Mouse (Mus musculus): ENCODE measurements around the gene Fam83d. TPM values are rescaled to one million over a fixed set of nuclear protein-coding genes. Genes with fewer than 3 reads are reported as not detected.
A peak's percentile ranks its signal among the peaks of the same experiment; 100 is the strongest.

The Fam83d gene
- polyA plus RNA-seq, 1 experiment from 2014 or later = 55.1 TPM

DNA sequence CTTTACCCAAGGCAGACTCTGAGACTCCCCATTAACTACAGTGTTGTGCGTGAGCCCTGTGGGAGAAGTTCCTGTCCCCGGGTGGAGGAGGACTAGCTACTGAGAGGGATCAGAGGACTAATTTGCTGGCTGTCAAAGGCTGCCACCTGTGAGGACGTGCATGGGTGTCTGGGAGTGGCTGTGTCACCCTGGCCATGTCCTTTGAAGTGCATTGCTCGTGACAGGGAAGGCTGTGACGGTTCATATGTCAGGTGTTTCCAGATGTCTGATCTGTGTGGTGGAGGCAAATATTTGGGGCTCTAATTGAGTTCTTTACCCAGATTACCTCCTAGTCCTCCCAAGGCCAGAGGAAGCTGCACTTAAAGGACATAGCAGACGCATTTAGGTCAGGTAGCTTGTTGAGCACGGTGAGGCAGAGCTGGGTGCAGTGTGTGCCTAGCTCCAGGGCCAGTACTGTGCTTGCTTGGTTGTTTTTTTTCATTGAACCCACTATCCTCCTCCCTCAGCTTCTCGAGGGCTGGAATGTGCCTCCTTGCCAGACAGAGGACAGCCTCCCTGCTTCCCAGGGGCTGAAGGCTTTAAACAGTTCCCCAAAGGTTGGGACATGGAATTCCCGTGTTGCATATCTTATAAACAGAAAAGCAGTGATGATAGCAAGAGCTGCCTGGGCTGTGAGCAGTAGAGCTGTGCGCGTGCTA, 3.3 kb downstream of the Fam83d start:
- Histone ChIP-seq H3K27me3 (ENCODE audit: insufficient read depth, low read length) (no peaks in the 10 kb centered on the region), H3K4me3 (ENCODE audit: low read length) (peak overlapping the region; percentile 79; the same call in 1 of the 2 replicates), H3K4me2 (replicated peaks; ENCODE audit: low read depth, low read length) (peak overlapping the region; percentile 89), H3K27ac (ENCODE audit: low read length) (no peak overlapping the region), H3K4me1 (ENCODE audit: insufficient read depth, low read length) (peaks cover 56% of the 10 kb centered on the region), H3K36me3 (ENCODE audit: insufficient read depth, low read length) (peaks cover 16% of the 10 kb centered on the region; the same call in 1 of the 2 replicates), H3K9me3 (ENCODE audit: low read length) (no peaks in the 10 kb centered on the region), H3K9ac (replicated peaks; ENCODE audit: low read length) (peak overlapping the region; percentile 19; the same call in 1 of the 2 replicates)
- no peak for ATAC-seq (ENCODE audit: low FRiP score, low TSS enrichment)
- 36% methylated on average over 11 of the region's 11 CpGs for WGBS

DNA sequence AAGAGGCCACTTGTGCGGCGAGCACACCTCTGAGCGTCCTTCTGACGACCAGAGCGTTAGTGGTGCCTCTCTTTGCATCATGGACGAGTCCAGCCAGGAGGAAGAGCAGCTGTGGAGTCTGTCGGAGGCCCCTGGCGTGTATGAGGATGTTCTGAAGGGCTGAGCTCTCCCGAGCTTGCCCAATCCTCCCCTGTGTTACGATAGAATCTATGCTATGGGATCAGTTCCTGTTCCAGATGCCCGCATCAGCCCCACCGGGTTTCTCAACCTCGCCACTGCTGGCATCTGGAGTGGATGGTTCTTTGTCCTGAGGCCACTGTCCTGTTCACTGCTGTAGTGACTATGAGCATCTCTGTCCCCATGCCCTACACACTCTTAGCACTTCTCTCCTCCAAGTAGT, 4.9 kb downstream of the Fam83d start:
- H3K27me3 ChIP-seq (ENCODE audit: insufficient read depth, low read length) = no peaks in the 10 kb centered on the region
- ATAC-seq (ENCODE audit: low FRiP score, low TSS enrichment) = no peak
- peaks cover 61% of the 10 kb centered on the region for H3K4me1 ChIP-seq (ENCODE audit: insufficient read depth, low read length)
- peaks cover 16% of the 10 kb centered on the region; the same call in 1 of the 2 replicates for H3K36me3 ChIP-seq (ENCODE audit: insufficient read depth, low read length)
- H3K9ac ChIP-seq (replicated peaks; ENCODE audit: low read length) = no peak overlapping the region
- H3K27ac ChIP-seq (ENCODE audit: low read length) = no peak overlapping the region
- H3K9me3 ChIP-seq (ENCODE audit: low read length) = no peaks in the 10 kb centered on the region
- no peak overlapping the region for H3K4me2 ChIP-seq (replicated peaks; ENCODE audit: low read depth, low read length)
- WGBS = 76% methylated on average over 13 of the region's 13 CpGs
- no peak overlapping the region for H3K4me3 ChIP-seq (ENCODE audit: low read length)

DNA sequence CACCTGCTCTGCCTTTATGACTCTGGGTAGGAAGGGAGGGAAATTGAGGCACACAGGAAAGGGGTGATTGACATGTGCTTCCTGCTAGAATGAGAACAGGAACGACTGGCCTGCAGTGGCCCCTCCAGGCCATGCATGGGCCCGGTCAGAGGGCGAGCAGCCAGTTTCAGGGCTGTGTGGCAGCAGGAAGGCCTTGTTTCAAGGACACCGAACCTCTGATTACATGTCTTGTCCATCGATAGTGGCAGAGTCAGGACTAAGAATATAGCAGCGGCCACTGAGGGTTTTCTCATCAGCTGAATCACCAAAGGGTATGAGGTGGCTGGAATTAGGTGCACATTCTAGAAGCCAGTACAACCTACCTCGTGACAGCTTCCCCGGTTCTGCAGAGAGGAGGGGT, 7.0 kb downstream of the Fam83d start:
- H3K9ac ChIP-seq (replicated peaks; ENCODE audit: low read length) = no peak overlapping the region
- H3K4me2 ChIP-seq (replicated peaks; ENCODE audit: low read depth, low read length) = no peak overlapping the region
- H3K4me1 ChIP-seq (ENCODE audit: insufficient read depth, low read length) = peaks cover 49% of the 10 kb centered on the region
- no peak overlapping the region for H3K27ac ChIP-seq (ENCODE audit: low read length)
- ATAC-seq (ENCODE audit: low FRiP score, low TSS enrichment) = no peak
- no peaks in the 10 kb centered on the region for H3K27me3 ChIP-seq (ENCODE audit: insufficient read depth, low read length)
- no peak overlapping the region for H3K4me3 ChIP-seq (ENCODE audit: low read length)
- H3K36me3 ChIP-seq (ENCODE audit: insufficient read depth, low read length) = peaks cover 21% of the 10 kb centered on the region
- 71% methylated on average over 8 of the region's 8 CpGs for WGBS
- H3K9me3 ChIP-seq (ENCODE audit: low read length) = no peaks in the 10 kb centered on the region

DNA sequence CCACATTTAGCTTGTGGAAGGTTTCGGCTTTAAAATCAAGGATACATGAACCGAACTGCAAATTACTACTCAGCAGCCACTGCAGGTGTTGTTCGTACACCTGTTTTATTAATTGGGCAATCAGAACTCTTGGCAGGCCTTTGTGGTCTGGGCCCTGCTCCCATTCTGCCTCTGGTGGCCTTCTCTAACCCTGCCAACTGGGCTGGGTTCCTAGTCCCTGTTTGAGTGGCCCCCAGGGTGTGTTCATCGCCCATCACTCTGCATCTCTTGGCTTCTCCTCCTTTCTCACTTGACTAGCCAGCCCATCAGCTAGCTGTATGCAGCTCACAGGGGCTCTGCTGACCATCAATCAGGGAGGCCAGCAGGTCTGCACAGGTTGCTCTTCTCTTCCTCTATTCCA, 8.8 kb downstream of the Fam83d start:
- H3K9me3 ChIP-seq (ENCODE audit: low read length) = no peaks in the 10 kb centered on the region
- no peak overlapping the region for H3K27ac ChIP-seq (ENCODE audit: low read length)
- no peak overlapping the region for H3K9ac ChIP-seq (replicated peaks; ENCODE audit: low read length)
- WGBS = 89% methylated on average over 4 of the region's 4 CpGs
- H3K4me2 ChIP-seq (replicated peaks; ENCODE audit: low read depth, low read length) = no peak overlapping the region
- peaks cover 38% of the 10 kb centered on the region for H3K36me3 ChIP-seq (ENCODE audit: insufficient read depth, low read length)
- no peaks in the 10 kb centered on the region for H3K27me3 ChIP-seq (ENCODE audit: insufficient read depth, low read length)
- no peak overlapping the region for H3K4me3 ChIP-seq (ENCODE audit: low read length)
- H3K4me1 ChIP-seq (ENCODE audit: insufficient read depth, low read length) = peaks cover 30% of the 10 kb centered on the region
- ATAC-seq (ENCODE audit: low FRiP score, low TSS enrichment) = no peak

DNA sequence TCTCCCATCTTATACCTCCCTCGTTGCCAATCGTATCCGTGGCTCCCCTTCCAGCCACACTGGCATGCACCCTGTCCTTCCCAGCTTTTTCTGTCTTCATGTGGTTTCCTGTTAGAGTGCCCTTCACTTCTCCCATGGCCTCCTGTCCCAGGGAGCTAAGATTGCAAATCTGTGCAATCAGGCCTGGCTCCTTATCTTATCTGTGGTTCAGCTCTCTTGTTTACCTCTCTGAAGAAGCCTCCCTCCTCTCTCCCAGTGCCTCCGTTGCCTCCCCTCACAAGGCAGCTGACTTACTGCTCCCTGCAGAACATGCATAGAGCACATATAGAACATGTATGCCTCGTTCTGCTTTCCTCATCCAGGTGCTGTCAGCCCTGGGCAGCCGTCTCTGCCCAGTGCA, 9.6 kb downstream of the Fam83d start:
- Histone ChIP-seq H3K4me2 (replicated peaks; ENCODE audit: low read depth, low read length) (no peak overlapping the region), H3K27me3 (ENCODE audit: insufficient read depth, low read length) (no peaks in the 10 kb centered on the region), H3K4me1 (ENCODE audit: insufficient read depth, low read length) (peaks cover 23% of the 10 kb centered on the region), H3K9ac (replicated peaks; ENCODE audit: low read length) (no peak overlapping the region), H3K36me3 (ENCODE audit: insufficient read depth, low read length) (peaks cover 39% of the 10 kb centered on the region), H3K4me3 (ENCODE audit: low read length) (no peak overlapping the region), H3K27ac (ENCODE audit: low read length) (no peak overlapping the region), H3K9me3 (ENCODE audit: low read length) (no peaks in the 10 kb centered on the region)
- 77% methylated on average over 6 of the region's 6 CpGs for WGBS
- no peak for ATAC-seq (ENCODE audit: low FRiP score, low TSS enrichment)

DNA sequence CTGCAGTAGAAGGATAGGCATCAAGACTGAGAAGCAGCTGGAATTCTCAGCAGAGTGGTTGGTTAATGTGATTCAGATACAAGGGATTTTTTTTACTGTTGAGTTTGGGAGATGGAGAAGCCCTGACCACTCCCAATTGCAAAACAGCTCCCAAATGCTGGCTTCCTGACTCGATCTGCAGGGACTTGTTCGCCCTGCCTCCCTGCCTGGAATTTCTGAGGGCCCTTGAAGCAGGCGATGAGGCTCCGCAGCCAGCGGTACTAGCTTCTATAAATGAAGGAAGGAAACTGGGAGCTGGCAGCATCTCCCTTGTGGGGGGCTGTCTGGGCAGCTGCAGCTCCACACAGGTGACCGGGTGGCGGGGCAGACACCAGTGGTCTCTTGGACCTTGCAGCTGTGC, 10.5 kb downstream of the Fam83d start:
- Histone ChIP-seq H3K9me3 (ENCODE audit: low read length) (no peaks in the 10 kb centered on the region), H3K4me2 (replicated peaks; ENCODE audit: low read depth, low read length) (no peak overlapping the region), H3K27me3 (ENCODE audit: insufficient read depth, low read length) (no peaks in the 10 kb centered on the region), H3K4me1 (ENCODE audit: insufficient read depth, low read length) (peaks cover 20% of the 10 kb centered on the region), H3K27ac (ENCODE audit: low read length) (no peak overlapping the region), H3K36me3 (ENCODE audit: insufficient read depth, low read length) (peaks cover 40% of the 10 kb centered on the region), H3K9ac (replicated peaks; ENCODE audit: low read length) (no peak overlapping the region), H3K4me3 (ENCODE audit: low read length) (no peak overlapping the region)
- 75% methylated on average over 7 of the region's 7 CpGs for WGBS
- ATAC-seq (ENCODE audit: low FRiP score, low TSS enrichment) = no peak

DNA sequence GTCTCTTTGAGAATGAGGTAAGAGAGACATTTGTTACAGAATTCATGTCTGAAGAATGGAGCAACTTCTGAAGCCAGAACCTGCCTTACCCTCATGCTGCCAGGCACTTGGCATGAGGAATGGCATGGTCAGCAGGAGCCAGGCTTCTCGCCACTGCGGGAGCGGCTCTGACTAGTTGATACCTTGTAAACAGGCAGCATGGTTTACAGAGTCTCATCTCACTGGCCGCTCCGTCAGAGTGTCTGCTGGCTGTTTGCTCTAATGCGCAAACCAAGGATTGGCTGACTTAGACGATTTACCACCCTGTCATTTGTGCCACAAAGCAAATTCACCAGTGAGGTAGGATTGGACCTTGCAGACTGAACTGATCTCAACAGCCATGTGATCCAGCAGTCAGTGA, 13.2 kb downstream of the Fam83d start:
- Histone ChIP-seq H3K4me1 (ENCODE audit: insufficient read depth, low read length) (peaks cover 8% of the 10 kb centered on the region; the same call in 1 of the 2 replicates), H3K36me3 (ENCODE audit: insufficient read depth, low read length) (peaks cover 46% of the 10 kb centered on the region), H3K4me2 (replicated peaks; ENCODE audit: low read depth, low read length) (no peak overlapping the region), H3K4me3 (ENCODE audit: low read length) (no peak overlapping the region), H3K9me3 (ENCODE audit: low read length) (no peaks in the 10 kb centered on the region), H3K9ac (replicated peaks; ENCODE audit: low read length) (no peak overlapping the region), H3K27me3 (ENCODE audit: insufficient read depth, low read length) (no peaks in the 10 kb centered on the region), H3K27ac (ENCODE audit: low read length) (no peak overlapping the region)
- 90% methylated on average over 7 of the region's 7 CpGs for WGBS
- ATAC-seq (ENCODE audit: low FRiP score, low TSS enrichment) = no peak

DNA sequence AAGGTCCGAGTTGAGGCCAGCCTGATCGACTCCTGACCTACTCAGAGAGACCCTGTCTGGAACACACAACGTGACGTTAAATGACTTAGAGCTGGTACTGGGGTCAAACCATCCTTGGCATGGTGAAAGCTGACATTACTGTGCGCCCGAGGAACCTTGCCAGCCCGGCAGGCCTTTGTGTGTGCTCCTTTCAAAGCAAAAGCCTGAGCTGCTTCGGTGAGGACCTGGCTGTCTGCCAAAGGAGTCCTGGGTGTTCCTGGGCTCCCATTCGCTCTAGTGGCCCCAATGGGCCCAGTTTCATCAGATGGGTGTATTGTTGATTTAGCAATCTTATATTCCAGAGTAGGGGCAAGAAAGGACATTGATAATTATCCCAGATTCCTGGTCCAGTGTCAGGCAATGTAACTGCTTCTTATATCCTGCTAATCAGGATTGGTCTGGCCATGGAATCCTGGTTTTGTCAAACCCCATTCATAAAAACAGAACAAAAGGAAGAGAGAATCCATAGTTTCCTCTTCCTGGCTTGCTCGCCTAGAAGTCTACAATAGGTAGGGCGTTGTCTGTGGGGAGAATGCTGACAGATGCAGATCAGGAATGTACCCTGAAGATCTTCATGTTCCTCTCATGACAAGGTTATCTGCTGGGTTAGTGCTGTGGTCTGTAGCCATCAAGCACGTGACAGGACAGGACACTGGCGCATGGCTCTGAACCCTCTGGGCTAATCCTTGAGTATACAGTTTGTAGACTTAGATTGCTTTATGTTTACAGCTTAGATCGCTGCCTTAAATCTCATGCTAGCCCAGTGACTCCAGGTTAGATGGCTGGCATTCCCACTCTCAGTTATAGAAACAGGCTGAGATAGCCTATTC, 19.3 kb downstream of the Fam83d start:
- ATAC-seq (ENCODE audit: low FRiP score, low TSS enrichment) = no peak
- no peaks in the 10 kb centered on the region for H3K4me1 ChIP-seq (ENCODE audit: insufficient read depth, low read length)
- 83% methylated on average over 14 of the region's 14 CpGs for WGBS
- H3K36me3 ChIP-seq (ENCODE audit: insufficient read depth, low read length) = peaks cover 29% of the 10 kb centered on the region
- H3K9me3 ChIP-seq (ENCODE audit: low read length) = no peaks in the 10 kb centered on the region
- no peak overlapping the region for H3K4me2 ChIP-seq (replicated peaks; ENCODE audit: low read depth, low read length)
- H3K9ac ChIP-seq (replicated peaks; ENCODE audit: low read length) = no peak overlapping the region
- H3K4me3 ChIP-seq (ENCODE audit: low read length) = no peak overlapping the region
- H3K27me3 ChIP-seq (ENCODE audit: insufficient read depth, low read length) = no peaks in the 10 kb centered on the region
- H3K27ac ChIP-seq (ENCODE audit: low read length) = no peak overlapping the region

DNA sequence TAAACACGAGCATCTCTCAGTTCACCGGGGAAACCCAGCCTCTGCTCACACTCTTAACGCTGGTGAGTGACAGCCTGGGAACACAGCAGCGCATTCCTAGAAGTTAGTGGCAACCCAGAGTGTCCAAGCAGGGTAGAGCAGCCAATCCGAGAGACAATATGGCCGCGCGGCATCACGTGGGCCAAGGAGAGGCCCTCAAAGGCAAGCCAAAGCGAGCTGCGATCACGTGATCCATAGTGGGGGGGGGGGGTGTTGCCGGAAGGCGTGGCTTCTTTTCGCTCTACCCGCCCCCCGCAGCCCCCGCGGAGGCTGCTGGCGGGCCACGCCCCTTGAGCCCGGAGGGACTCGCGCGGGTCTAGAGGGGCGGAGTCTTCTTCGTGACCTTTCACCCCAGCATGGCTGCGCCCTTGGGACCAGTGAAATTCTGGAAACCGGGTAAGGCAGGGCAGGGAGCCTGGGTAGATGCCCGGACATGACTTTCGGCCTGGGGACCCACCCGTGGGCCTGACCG, 26.7 kb downstream of the Fam83d start, which contains the start of gene Dhx35:
Dhx35 (plus strand) TSS at position 314 of the 511 bp plus-strand sequence.
- peak; percentile 100 for ATAC-seq (ENCODE audit: low FRiP score, low TSS enrichment)
- peak within 1 kb of the TSS; percentile 63 for H3K4me2 ChIP-seq (replicated peaks; ENCODE audit: low read depth, low read length)
- no peaks in the 10 kb centered on the region for H3K9me3 ChIP-seq (ENCODE audit: low read length)
- under 1% methylated on average over 32 of the region's 33 CpGs for WGBS
- no peaks in the 10 kb centered on the region for H3K27me3 ChIP-seq (ENCODE audit: insufficient read depth, low read length)
- peak within 1 kb of the TSS; percentile 83 for H3K9ac ChIP-seq (replicated peaks; ENCODE audit: low read length)
- peak within 1 kb of the TSS; percentile 82 for H3K4me3 ChIP-seq (ENCODE audit: low read length)
- no peaks in the 10 kb centered on the region; the same call in 1 of the 2 replicates for H3K36me3 ChIP-seq (ENCODE audit: insufficient read depth, low read length)
- peak within 1 kb of the TSS; percentile 79 for H3K27ac ChIP-seq (ENCODE audit: low read length)
- H3K4me1 ChIP-seq (ENCODE audit: insufficient read depth, low read length) = peaks cover 17% of the 10 kb centered on the region
